ENCODE assay signal across 30 mouse cellular contexts in the genomic region with DNA sequence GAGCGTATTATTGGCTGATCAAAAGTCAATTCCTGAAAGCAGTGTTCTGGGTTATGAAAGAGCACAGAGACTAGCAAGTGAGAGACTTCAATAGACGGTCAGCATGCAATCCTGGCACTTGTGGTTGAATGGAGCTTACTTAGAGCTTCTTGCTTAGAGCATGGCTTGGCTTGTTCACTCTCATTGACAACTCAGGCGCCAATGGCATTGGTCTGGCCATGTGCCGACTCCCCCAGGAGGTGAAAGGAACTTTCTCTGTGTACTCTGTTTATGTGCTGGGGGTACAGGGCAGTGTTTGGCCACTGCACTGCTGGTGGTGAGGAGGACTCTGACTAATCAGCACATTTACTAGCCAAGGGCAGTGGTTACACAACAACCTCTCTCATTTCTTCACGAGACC. TPM values are rescaled to one million over a fixed set of nuclear protein-coding genes. Genes with fewer than 3 reads are reported as not detected.
A peak's percentile ranks its signal among the peaks of the same experiment; 100 is the strongest.
DNase-seq lines count a peak whose midpoint lies in the region; ATAC-seq and TF ChIP-seq lines count a peak whose summit lies in the region.
"Had no signal": no experiment of that assay in that cellular context is flagged by ENCODE, and none has a peak within 500 bp of the region (broad histone marks: within the 10 kb centered on the region; RNA-seq: fewer than 3 reads in every experiment).

No protein-coding gene starts in this region.

- ATAC-seq in hindbrain, postnatal 0 days = peak; percentile 79
- ATAC-seq: activated CD4-positive, CD25-positive, alpha-beta regulatory T cell, adult 4 months; forebrain, embryonic 15.5 days; intestine, embryonic 16.5 days; midbrain, embryonic 16.5 days had no signal

- H3K9ac ChIP-seq in hindbrain, postnatal 0 days (replicated peaks; ENCODE audit: low read length) = no peak overlapping the region
- H3K9ac ChIP-seq: embryonic facial prominence, embryonic 12.5 days; forebrain, embryonic 15.5 days; hindbrain, embryonic 15.5 days; kidney, embryonic 15.5 days; limb, embryonic 13.5 days; liver, embryonic 14.5 days; lung, embryonic 15.5 days had no signal

- no peaks in the 10 kb centered on the region for H3K36me3 ChIP-seq in hindbrain, postnatal 0 days (ENCODE audit: insufficient read depth, low read length)
- H3K36me3 ChIP-seq in hindbrain, embryonic 10.5 days = no peaks in the 10 kb centered on the region
- H3K36me3 ChIP-seq: embryonic facial prominence, embryonic 12.5 days; forebrain, embryonic 15.5 days; G1E; hindbrain, embryonic 15.5 days; kidney, embryonic 15.5 days; limb, embryonic 13.5 days; lung, embryonic 15.5 days had no signal

- no peaks in the 10 kb centered on the region for H3K27me3 ChIP-seq in hindbrain, postnatal 0 days (ENCODE audit: insufficient read depth, low read length)
- no peaks in the 10 kb centered on the region for H3K27me3 ChIP-seq in hindbrain, embryonic 10.5 days (ENCODE audit: insufficient read depth, poor library complexity, severe bottlenecking)
- H3K27me3 ChIP-seq: embryonic facial prominence, embryonic 12.5 days; forebrain, embryonic 15.5 days; hindbrain, embryonic 15.5 days; kidney, embryonic 15.5 days; limb, embryonic 13.5 days; lung, embryonic 15.5 days had no signal

- no peak overlapping the region for H3K27ac ChIP-seq in hindbrain, postnatal 0 days
- no peak overlapping the region for H3K27ac ChIP-seq in hindbrain, embryonic 10.5 days
- H3K27ac ChIP-seq: embryonic facial prominence, embryonic 12.5 days; forebrain, embryonic 15.5 days; hindbrain, embryonic 15.5 days; kidney, embryonic 15.5 days; limb, embryonic 13.5 days; liver, embryonic 14.5 days; lung, embryonic 15.5 days; macrophage; stomach, postnatal 0 days had no signal

- no peak for TF ChIP-seq CTCF in hindbrain, postnatal 0 days (IDR thresholded peaks at IDR 0.05; ENCODE audit: low read depth)

- H3K4me1 ChIP-seq in hindbrain, postnatal 0 days (ENCODE audit: insufficient read depth, low read length) = no peaks in the 10 kb centered on the region
- H3K4me1 ChIP-seq in hindbrain, embryonic 10.5 days (replicated peaks) = no peaks in the 10 kb centered on the region
- H3K4me1 ChIP-seq: embryonic facial prominence, embryonic 12.5 days; forebrain, embryonic 15.5 days; hindbrain, embryonic 15.5 days; lung, embryonic 15.5 days had no signal

- H3K4me2 ChIP-seq in hindbrain, postnatal 0 days (ENCODE audit: low read depth, low read length) = no peak overlapping the region
- H3K4me2 ChIP-seq: embryonic facial prominence, embryonic 12.5 days; forebrain, embryonic 15.5 days; hindbrain, embryonic 15.5 days; kidney, embryonic 15.5 days; limb, embryonic 13.5 days; lung, embryonic 15.5 days had no signal

- peak; percentile 26 for DNase-seq in adrenal gland, adult 8-10 months
- DNase-seq in adrenal gland, postnatal 4 days (ENCODE audit: low spot score in 2 of 2) = no peak
- peak; percentile 55 for DNase-seq in hindbrain, postnatal 0 days (ENCODE audit: low spot score)
- no peak for DNase-seq in hindbrain, embryonic 10.5 days (ENCODE audit: low spot score)
- DNase-seq in 3T3-L1 (ENCODE audit: low read depth, low spot score) = peak; percentile 26
- DNase-seq in adrenal gland, postnatal 10 days = peak; percentile 21
- DNase-seq in spleen, postnatal 10 days (ENCODE audit: low spot score in 2 of 2) = no peak
- no peak for DNase-seq in ovary, postnatal 36 days (ENCODE audit: low spot score)
- DNase-seq: cerebellum, adult 11 months; cerebellum, postnatal 25 days; gastrocnemius, postnatal 14 days; heart, postnatal 36 days; kidney, postnatal 36 days; layer of hippocampus, postnatal 36 days; thymus, adult 2 months; thymus, postnatal 4 days had no signal

- no peak overlapping the region for H3K4me3 ChIP-seq in hindbrain, postnatal 0 days (ENCODE audit: low read length)
- no peak overlapping the region for H3K4me3 ChIP-seq in hindbrain, embryonic 10.5 days
- H3K4me3 ChIP-seq: embryonic facial prominence, embryonic 12.5 days; erythroblast, embryonic 14.5 days; forebrain, embryonic 15.5 days; hindbrain, embryonic 15.5 days; kidney, embryonic 15.5 days; limb, embryonic 13.5 days; lung, embryonic 15.5 days had no signal

- WGBS in hindbrain, postnatal 0 days = 64% methylated on average over 5 of the region's 5 CpGs
- WGBS in hindbrain, embryonic 10.5 days = 85% methylated on average over 5 of the region's 5 CpGs

- no peaks in the 10 kb centered on the region for H3K9me3 ChIP-seq in hindbrain, postnatal 0 days (ENCODE audit: low read length)
- H3K9me3 ChIP-seq in hindbrain, embryonic 10.5 days = no peaks in the 10 kb centered on the region
- H3K9me3 ChIP-seq: embryonic facial prominence, embryonic 12.5 days; forebrain, embryonic 15.5 days; G1E; hindbrain, embryonic 15.5 days; kidney, embryonic 15.5 days; limb, embryonic 13.5 days; lung, embryonic 15.5 days had no signal

RNA-seq across cellular contexts. Expression of gene Gtf2f2, which starts 48.8 kb away (rescaled TPM):
- 10 to 100 TPM; 22.0 to 25.0 (median 23.2) TPM for total RNA-seq in adrenal gland, adult 8-10 months (2022)
- total RNA-seq in adrenal gland, postnatal 4 days (2021) = 10 to 100 TPM; 28.6 to 31.0 TPM
- 14.8 and 18.5 TPM in 2 replicates for total RNA-seq in hindbrain, postnatal 0 days (2014; rRNA removed)
- polyA plus RNA-seq in hindbrain, postnatal 0 days (2015; fragmentation: Nextera tagmentation; extraction: Ambion mirVana) = 40.9 and 41.3 TPM in 2 replicates
- polyA plus RNA-seq in hindbrain, embryonic 10.5 days (2016; fragmentation: Nextera tagmentation; extraction: Ambion mirVana) = 47.8 and 56.1 TPM in 2 replicates
- total RNA-seq in adrenal gland, postnatal 10 days (2021) = 10 to 100 TPM; 21.8 to 24.8 TPM

RNA-seq across cellular contexts. Expression of gene Gpalpp1, which starts 51.1 kb away (rescaled TPM):
- total RNA-seq in adrenal gland, adult 8-10 months (2022) = 10 to 100 TPM; 19.0 to 25.2 (median 22.3) TPM
- 10 to 100 TPM; 24.2 to 24.8 TPM for total RNA-seq in adrenal gland, postnatal 4 days (2021)
- 11.1 and 14.2 TPM in 2 replicates for total RNA-seq in hindbrain, postnatal 0 days (2014; rRNA removed)
- 7.1 and 8.1 TPM in 2 replicates for polyA plus RNA-seq in hindbrain, postnatal 0 days (2015; fragmentation: Nextera tagmentation; extraction: Ambion mirVana)
- 13.1 and 16.4 TPM in 2 replicates for polyA plus RNA-seq in hindbrain, embryonic 10.5 days (2016; fragmentation: Nextera tagmentation; extraction: Ambion mirVana)
- total RNA-seq in adrenal gland, postnatal 10 days (2021) = 10 to 100 TPM; 16.3 to 16.7 TPM

RNA-seq across cellular contexts. Expression of gene Nufip1, which starts 51.2 kb away (rescaled TPM):
- 1 to 10 TPM; 7.5 to 8.4 (median 8.0) TPM for total RNA-seq in adrenal gland, adult 8-10 months (2022)
- 10 to 100 TPM; 11.9 to 12.5 TPM for total RNA-seq in adrenal gland, postnatal 4 days (2021)
- total RNA-seq in hindbrain, postnatal 0 days (2014; rRNA removed) = 11.3 and 12.0 TPM in 2 replicates
- 12.5 and 13.5 TPM in 2 replicates for polyA plus RNA-seq in hindbrain, postnatal 0 days (2015; fragmentation: Nextera tagmentation; extraction: Ambion mirVana)
- 17.5 and 19.4 TPM in 2 replicates for polyA plus RNA-seq in hindbrain, embryonic 10.5 days (2016; fragmentation: Nextera tagmentation; extraction: Ambion mirVana)
- 1 to 10 TPM; 7.2 to 7.6 TPM for total RNA-seq in adrenal gland, postnatal 10 days (2021)

Comparison
In these comparisons a context has a peak if more than half of its experiments do, and no peak if none do; other contexts are left out.
1. DNase-seq: peak in adrenal gland, adult 8-10 months (single experiment), hindbrain, postnatal 0 days (single experiment), 3T3-L1 (single experiment) and adrenal gland, postnatal 10 days (single experiment); none in adrenal gland, postnatal 4 days (0 of 2), hindbrain, embryonic 10.5 days (single experiment), spleen, postnatal 10 days (0 of 2) and ovary, postnatal 36 days (single experiment).